Mouse (Mus musculus) gastrocnemius, postnatal 4 days (tissue): Measurements from ENCODE around the gene Smg7. TPM values are rescaled to one million over a fixed set of nuclear protein-coding genes. Genes with fewer than 3 reads are reported as not detected.
"Not testable (repeated sequence)": the region's sequence is repeated elsewhere in the genome, so short reads cannot be mapped to it uniquely, and the experiment has no call there.

Experiments
- DNase-seq, 2 experiments: peaks; one replicate each; pipeline ENCODE4 v3.0.0; 2021 to 2022; ENCODE audit warnings: low spot score in 2 of 2, mixed read lengths in 2 of 2
- long read RNA-seq, 2 experiments: library from polyadenylated mRNA; stranded (forward); transcript quantifications; one replicate each; pipeline ENCODE4 v2.0.0; 2021
- total RNA-seq, 2 experiments: library from RNA; stranded (reverse); gene quantifications; 2 replicates each; pipeline ENCODE4 v1.2.3; 2021

The Smg7 gene
- 10 to 100 TPM; 43.2 to 54.7 TPM for total RNA-seq
- long read RNA-seq, experiment 1, full-length matches to known transcripts = 1 of 16 reads
- long read RNA-seq, experiment 1, partial matches to known transcripts = 6 of 16 reads
- long read RNA-seq, experiment 1, other reads (novel, unspliced or antisense) = 9 of 16 reads
- long read RNA-seq, experiment 2, partial matches to known transcripts = 4 of 13 reads
- long read RNA-seq, experiment 2, other reads (novel, unspliced or antisense) = 7 of 13 reads

DNA sequence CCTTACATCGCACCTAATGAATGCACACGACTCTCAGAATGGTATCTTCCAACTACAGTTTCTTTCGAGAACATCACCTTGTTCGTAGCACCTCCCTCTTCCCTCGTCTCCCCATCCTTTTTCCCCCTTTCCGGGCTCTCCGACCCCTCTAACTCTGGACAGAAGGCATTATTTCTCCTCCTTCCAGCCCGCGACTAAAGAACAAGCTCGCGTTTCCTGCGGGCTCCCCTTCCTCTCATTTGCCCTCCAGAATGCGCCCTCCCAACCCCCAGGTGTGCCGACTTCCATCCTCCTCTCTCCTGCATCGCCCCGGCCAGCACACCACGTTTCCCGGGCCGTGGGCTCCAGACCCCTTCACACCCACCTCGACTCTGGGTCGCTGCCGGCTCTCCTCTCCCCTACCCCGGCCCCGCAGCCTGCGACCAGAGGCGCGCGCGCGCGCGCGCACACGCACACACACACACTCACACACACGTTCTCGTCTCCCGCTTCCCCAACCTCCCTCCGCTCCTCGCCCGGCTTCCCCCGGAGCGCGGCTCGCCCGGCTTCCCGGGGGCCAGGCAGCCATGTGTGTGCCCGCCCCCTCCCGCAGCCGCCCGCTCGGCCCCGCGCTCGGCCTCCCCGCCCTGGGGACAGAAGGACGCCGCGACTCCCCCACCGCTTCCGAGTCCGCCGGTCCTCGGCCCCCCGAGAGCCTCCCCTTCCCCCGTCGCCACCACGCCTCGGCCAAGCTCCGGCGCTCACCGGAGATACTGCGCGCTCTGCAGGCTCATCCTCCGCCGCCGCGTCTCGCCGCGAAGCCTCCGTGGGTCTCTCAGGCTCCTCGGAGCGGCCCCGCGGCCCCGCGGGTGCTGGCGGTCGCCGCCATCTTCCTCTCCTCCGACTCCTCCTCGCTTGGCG lies at the start of gene Smg7:
Gene Smg7, minus strand, starts transcription at position 882 of the 900 bp plus-strand sequence.
- DNase-seq = no peak

DNA sequence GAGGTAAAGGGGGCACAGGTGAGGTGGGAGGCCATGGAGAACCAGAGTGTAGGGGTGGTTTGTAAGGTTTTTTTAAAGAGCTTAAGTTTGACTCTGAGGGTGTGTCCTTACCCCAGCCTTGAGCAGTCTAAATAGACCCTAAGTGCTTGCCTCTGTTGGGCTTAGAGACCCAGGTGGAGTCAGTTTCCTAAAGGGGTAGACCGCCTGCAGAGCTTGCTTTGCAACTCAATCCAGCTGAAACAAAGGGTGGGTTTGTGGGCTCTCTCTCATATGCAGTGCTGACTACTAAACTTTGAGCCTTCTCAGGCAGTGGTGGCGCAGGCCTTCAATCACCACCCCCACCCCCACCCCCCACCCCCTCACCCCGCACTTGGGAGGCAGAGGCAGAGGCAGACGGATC lies 40.5 kb upstream of the Smg7 start:
- DNase-seq = no peak

DNA sequence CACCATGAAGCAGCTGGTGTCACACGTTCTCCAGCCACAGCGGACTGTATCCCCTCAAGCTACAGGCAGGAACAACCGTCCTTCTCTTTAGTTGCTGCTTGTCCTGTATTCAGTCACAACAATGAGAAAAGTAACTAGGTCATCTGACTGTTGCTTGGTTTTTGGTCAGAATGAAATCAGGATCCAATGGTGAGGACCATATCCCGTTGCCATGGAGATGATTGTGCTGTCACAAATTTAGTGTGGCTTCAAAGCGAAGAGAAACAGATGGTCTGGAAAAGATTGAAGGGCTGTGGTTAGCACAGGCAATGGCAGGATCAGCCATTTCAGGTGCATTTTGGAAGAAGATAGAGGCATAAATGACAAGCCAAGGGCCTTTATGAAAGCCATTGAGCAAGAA lies 33.9 kb upstream of the Smg7 start:
- DNase-seq = no peak

DNA sequence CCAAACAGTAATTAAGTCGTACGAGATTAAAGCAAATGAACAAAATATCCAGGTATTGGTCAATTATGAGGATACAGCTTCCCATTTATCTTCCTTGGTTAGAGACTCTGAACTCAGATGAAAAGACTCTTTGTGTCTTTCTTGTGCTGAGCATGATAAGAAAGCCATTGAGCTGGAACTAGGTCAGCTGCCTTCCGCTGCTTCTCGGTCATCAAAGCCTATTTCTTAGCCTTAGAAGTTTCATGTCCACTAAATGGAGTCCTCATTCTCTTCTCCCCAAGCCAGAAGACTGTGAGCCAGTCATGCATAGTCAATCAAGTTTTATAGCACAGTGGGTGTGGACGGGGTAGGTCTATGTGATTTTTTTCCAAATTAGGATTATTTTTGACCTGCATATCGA lies 33.0 kb upstream of the Smg7 start:
- no peak for DNase-seq

DNA sequence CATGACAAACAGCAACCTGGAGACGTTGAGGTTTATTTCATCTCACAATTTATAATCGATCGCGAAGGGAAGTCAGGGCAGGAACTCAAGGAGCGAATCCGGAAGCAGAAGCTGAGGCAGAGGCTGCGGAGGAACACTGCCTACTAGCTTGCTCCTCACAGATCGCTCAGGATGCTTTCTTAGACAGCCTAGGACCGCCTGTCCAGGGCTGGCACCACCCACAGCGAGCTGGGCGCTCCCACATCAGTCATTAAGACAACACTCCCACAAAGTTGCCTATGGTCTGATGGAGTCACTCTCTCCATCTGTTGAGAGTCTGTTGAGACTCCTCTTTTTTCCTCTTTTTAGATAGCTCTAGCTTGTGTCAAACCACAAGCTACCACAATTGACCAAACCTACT lies 31.5 kb upstream of the Smg7 start:
- DNase-seq = no peak

DNA sequence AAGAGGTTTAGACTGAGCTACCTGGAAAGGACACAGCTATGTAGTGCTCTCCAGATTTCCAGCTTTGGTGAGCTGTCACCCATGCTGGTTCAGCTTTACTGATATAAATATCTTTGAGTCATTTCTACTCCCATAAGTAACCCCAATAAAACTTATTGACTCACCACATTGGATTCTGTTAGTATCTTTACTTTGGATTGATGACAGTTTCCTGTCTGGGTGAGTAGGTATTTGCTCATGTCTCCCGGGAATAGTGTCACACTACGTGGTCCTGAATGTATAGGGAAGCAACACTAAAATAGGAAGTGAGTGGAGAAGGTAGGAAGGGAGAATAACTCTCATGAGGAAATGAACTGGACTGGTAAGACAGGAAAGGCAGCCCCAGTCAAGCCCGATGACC lies 19.3 kb upstream of the Smg7 start:
- no peak for DNase-seq

DNA sequence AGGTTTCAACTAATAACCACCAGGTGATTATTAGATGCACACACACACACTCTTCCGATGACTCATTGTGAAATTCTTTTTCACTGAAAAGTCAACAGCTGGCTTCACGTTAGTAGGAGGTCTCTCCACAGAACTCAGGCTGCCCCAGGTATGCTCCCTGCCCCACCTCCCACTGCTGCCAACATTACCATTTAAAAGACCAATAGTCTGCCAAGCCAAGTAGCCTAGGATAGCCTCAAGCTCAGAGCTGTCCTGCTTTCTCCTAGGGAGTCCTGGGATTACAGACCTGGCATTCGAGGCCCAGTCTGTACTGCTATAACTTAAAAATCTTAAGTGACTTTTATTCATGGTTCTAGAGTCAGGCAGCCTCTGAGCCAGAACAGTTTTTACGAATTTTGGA lies 15.2 kb upstream of the Smg7 start:
- no peak for DNase-seq

DNA sequence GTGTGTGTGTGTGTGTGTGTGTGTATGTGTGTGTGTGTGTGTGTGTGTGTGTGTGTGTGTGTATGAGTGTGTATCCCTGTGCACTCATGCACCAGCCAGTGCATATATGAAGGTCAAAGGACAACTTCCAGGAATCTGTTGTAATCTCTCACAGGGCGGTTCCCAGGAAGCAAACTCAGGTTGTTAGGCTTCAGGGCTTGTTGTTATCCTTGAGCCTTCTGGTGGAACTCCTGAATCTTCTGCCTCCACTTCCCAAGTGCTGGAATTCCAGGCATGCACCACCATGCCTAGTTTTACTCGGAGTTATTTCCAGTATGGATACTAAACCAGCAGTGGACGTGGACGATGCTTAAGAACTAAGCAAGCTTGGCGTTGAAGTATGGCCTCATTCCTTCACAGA lies 14.5 kb upstream of the Smg7 start:
- DNase-seq = no peak

DNA sequence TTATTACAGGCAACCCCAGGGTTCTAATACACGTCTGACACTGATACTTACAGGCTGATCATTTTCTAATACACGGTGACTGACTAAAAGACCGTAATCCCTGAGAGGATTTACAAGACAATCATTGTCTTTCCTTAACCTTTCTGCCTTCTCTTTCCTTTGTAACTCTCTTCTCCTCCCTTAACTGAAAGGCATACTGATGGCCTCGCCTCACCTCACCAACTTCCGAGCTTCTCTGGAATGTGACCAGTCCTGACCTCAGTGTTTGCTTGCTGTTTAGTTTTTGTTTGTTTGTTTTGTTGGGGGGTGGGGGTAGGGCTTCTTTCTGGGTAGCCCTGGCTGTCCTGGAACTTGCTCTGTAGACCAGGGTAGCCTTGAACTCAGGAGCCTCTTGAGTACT lies 13.3 kb upstream of the Smg7 start:
- no peak for DNase-seq

DNA sequence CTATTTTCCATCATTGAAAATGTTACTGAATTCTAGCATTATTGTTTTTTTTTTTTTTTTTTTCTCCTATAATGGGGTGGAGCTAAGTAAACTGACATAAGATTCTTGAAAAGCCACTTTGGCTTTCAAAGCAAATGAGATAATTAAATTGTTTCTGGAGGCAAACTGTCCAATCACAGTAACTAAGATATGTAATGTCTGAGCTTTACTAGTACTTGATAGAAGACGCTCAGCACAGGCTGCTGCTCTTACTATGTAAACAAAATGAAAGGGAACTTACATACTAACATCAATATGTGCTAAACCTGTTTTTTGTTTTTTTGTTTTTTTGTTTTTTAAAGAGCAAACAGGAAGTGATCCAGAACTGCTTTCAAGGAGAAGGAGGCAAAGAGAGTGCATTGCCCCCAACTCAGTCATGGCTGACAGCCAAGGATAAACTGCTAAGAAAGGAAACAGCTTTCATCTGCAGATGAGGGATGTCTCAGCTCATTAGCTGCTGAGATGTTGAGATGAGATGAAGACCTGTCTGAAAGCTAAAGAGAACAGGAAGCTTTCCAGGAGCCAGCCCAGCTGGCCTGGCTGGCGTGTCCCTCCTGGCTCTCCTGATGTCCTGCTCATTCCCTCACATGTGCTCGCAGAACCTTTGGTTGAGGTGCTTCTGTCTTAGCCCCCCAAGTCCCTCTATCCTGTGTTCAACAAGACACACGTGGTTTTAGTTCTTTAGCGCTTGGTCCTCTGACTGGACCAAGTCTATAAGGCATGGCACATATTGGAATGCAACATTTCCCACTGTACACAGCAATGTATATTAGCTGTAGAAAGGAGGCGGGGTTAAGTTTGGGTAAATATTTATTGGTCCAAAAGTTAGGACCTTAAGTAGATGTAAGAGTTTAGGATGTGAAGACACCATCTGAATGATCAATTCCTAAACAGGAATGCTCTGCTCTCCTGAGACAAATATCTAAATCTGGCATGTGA lies 11.3 kb upstream of the Smg7 start:
- no peak for DNase-seq

DNA sequence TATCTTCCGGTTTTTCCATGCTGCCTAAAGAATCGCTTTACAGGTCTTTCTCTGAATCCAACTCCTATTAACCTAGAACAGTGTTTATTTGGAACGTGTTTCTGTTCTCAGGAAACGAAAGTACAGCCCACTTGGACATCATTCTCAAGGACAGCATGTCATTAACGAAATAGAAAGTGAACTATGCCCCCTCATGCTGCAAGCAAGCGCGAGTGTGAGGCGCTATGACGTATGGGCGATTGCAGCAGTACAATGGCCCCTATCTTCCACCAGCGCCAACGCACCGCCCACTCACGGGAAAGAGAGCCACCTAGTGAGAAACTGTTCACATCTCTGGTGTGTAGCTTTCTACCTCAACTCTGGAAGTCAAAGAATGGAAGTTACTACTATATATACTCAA lies 2.0 kb upstream of the Smg7 start:
- peak; percentile 26 to 66 for DNase-seq

DNA sequence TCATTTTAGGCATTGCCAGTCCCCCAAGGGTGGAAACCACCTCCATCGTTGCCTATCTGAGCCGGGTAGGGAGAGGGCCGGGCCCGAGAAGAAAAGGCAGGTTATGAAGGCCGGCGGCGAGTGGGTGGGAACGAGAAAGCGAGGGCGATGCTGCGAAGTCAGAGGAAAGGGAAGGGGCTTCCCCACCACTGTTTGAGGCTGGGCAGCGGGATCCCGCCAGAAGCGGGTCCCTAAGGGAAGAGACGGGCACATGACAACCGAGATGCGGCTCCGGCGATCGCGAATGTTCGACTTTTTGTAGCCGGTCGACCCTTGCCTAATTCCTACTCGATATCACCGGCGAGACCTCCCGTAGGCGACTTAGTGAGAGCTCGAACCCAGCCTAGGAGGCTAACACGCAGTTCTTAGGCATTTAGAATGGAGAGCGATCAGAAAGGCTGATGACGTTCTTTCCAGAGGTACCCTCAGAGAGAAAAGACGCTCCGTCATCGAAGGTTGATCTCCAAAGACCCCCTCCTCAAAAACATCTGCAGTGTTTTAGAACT lies 1.2 kb upstream of the Smg7 start:
- DNase-seq = peak; percentile 19 to 47

DNA sequence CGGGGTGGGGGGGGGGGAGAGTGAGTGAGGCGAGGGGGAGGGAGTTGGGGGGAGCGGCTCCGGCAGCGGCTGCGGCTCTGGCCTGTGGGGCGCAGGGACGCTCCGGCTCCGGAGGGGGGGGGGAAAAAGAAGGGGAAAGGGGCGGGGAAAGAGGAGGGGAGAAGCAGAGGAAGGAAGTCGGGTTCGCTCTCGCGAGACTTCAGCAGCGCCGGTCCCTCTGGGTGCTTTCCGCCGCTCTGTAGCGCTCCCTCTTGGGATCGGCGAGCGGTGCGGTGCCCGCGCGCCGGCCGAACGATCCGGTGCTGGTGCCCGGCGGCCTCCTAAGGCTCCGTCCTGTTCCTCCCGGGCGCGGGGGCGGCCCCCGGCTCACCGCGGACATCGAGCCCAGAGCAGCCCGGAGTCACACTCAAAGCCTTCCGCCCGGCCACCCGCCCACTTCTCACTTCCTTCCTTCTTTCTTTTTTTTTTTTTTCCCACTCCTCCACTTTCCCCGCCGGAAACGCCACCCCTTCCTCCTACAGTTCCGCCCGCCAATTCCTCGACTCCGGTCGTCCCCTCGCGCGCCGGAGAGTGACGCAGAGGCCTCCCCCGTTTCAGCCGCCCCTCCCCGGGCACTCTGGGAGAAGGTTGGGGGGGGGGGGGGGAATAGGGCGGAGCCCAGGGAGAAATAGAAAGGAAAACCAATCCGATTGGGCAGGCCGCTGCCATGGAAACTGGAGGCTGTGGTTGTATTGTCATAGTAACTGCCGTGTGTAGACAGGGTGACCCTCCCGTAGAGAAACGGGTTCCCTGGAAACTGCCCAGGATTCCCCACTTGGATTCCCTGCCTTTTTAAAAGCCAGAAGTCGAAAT lies 445 bp upstream of the Smg7 start:
- DNase-seq = peak; percentile 86 to 94

DNA sequence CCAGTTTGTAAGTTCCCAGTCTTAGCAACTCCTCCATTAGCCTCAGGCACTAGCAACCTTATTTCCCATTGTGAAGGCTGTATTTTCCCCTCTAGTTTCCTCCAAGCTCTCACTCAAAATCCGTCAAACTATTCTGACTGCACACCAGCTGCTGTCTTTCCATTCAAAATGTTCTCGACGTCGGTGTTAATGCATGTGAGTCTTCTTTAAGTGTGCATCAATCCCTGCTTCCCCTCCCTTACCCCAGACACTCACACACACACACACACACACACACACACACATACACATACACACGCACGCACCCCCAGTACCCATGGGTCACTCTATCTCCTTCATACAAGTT lies 1.1 kb downstream of the Smg7 start:
- DNase-seq = no peak

DNA sequence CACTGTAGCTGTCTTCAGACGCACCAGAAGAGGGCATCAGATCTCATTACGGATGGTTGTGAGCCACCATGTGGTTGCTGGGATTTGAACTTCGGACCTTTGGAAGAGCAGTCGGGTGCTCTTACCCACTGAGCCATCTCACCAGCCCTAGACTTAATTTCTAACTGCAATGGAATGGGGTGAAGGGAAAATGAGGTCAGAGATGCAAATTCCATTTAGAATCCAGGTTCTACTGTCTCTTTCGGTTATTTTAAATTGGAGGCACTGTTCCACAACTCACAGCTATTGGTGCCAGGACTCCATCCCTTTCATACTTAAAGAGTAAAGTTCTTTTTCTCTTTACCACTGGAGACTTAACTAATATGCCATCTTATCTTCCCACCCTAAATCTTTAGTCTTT lies 14.4 kb downstream of the Smg7 start:
- not testable (repeated sequence) for DNase-seq

DNA sequence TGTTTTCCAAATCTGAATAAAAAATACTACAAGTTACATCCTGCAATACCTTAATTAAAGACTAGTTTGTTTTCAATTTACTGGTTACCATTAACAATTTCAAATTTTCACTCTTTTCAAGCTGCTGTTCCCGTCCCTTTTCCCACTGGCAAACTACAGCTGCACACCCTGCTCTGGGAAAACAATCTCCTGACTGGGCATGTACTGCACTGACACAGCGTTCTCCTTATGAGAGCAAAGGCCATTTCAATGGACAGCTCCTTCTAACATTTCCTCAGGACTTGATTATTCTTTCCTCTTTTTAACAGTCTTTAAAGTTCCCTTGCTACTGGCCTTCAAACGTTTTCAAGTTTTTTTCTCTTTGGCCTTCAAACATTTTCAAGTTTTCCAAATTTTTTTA lies 31.4 kb downstream of the Smg7 start:
- DNase-seq = no peak

DNA sequence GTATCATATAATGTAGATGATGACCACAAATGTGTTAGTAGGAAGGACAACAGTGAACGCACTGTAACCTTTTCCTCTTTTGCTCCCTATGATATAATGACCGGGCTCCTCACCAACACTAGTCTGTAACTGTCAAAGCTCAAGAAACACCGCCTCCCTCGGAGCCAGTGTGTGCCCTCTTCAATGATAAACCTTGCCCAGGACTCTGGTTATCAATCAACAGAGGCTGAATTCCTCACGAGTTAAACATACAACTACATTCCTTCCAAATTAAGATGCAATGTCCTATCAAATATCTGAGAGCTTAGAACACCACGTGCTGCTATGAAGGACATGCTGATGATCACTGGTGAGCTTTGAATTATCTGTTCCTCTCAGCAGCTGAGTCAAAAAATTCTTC lies 32.5 kb downstream of the Smg7 start:
- DNase-seq = no peak

DNA sequence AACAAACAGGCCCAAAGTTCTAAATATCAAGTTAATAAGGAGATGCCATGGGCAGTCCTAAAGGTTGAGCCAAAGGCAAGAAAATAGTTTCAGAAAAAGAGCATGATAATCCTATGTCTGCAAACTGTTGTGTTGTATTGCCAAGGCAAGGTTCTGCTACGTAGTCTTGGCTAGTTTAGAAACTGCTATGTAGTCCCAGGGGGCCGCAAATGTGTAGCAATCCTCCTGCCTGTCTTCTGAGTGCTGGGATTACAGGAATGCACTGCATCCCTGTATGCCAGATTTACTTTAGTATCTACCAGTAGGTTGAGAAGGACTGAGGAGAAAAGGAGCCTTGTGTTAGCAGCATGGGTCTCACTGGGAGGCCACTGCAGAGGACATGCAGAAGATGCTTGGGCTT lies 55.6 kb downstream of the Smg7 start:
- no peak for DNase-seq

DNA sequence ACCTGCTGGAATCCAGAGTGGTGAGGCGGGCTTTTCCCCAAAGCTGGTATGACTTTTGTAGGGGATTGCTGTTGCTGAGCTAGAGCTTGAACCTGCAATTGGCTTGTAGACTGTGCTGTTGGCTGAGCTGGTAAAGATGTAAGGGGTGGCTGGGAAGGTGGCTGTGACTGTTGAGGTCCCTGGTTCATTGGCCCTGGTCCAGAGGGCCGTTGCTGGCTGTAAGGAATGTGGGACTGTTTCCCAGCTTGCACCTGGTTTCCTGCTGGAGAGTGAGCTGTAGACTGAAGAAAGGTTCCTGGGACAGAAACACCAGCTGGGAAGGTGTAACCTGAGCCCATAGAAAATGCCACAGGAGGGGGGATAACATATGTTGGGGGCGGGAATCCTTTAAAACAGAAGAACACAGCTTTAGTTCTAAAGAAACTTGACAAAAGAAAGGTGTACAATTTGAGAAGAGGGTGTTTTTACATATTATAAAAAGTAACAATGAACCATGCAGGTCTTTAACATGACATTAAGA lies 57.2 kb downstream of the Smg7 start:
- DNase-seq = no peak

DNA sequence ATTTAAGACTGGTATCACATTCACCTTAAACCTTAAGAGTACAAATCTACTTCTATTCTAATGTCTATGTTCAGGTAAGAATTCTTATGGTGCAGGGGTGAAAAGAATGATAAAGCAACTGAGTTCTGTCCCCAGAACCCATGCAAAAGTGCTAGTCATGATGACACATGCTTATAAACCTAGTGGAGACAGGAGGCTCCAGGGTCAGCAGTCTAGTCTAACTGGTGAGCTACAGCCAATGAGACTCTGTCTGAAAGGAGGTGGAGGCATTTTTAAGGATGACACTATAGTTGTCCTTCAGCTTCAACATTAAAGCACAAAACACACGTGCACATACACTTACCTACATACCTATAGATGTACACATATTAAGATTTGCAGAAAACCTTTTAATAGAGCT lies 57.8 kb downstream of the Smg7 start:
- no peak for DNase-seq
